Mouse (Mus musculus) cerebellum, postnatal 25 days (tissue): ENCODE measurements around the gene Amer2.
"Not testable (repeated sequence)": the region's sequence is repeated elsewhere in the genome, so short reads cannot be mapped to it uniquely, and the experiment has no call there.

Experiments
- DNase-seq, 2 experiments: peaks; one replicate each; pipeline ENCODE4 v3.0.0; 2021; ENCODE audit warnings: mixed read lengths in 2 of 2

Gene Amer2

GRCm38 (mm10) chr14:60372821-60373309, at the start of gene Amer2:
TSS of gene Amer2 (plus strand) at chr14:60373259.
- peak; percentile 84 to 85 for DNase-seq

- DNase-seq = not testable (repeated sequence)
These were observed 33.1 kb upstream of the Amer2 start for GRCm38 (mm10) chr14:60340001-60340400.

GRCm38 (mm10) chr14:60340570-60340969, 32.5 kb upstream of the Amer2 start:
- no peak for DNase-seq

- no peak for DNase-seq
These were observed 27.7 kb upstream of the Amer2 start for GRCm38 (mm10) chr14:60345326-60345876.

- no peak for DNase-seq
These were observed 14.7 kb upstream of the Amer2 start for GRCm38 (mm10) chr14:60358347-60358746.

GRCm38 (mm10) chr14:60361380-60362212, 11.5 kb upstream of the Amer2 start:
- no peak for DNase-seq

GRCm38 (mm10) chr14:60366729-60367128, 6.3 kb upstream of the Amer2 start:
- no peak for DNase-seq

GRCm38 (mm10) chr14:60368769-60369666, 4.0 kb upstream of the Amer2 start:
- peak; percentile 42 to 48 for DNase-seq

GRCm38 (mm10) chr14:60369667-60370315, 3.3 kb upstream of the Amer2 start:
- DNase-seq = peak; percentile 30 to 32

GRCm38 (mm10) chr14:60377107-60377506, 4.0 kb downstream of the Amer2 start:
- peak in 1 of 2 experiments; percentile 34 for DNase-seq

GRCm38 (mm10) chr14:60377546-60377945, 4.5 kb downstream of the Amer2 start:
- DNase-seq = peak; percentile 84 to 88

- peak; percentile 94 to 95 for DNase-seq
These were observed 5.1 kb downstream of the Amer2 start for GRCm38 (mm10) chr14:60378057-60378565.

- DNase-seq = peak; percentile 79 to 80
These were observed 5.7 kb downstream of the Amer2 start for GRCm38 (mm10) chr14:60378566-60379322.

GRCm38 (mm10) chr14:60379323-60379957, 6.4 kb downstream of the Amer2 start:
- DNase-seq = peak; percentile 71 to 76

- peak in 1 of 2 experiments; percentile 50 for DNase-seq
These were observed 6.9 kb downstream of the Amer2 start for GRCm38 (mm10) chr14:60379958-60380330.

- DNase-seq = peak in 1 of 2 experiments; percentile 50
These were observed 8.6 kb downstream of the Amer2 start for GRCm38 (mm10) chr14:60381671-60382070.

- peak; percentile 67 to 68 for DNase-seq
These were observed 10.8 kb downstream of the Amer2 start for GRCm38 (mm10) chr14:60383816-60384215.

- DNase-seq = no peak
These were observed 11.2 kb downstream of the Amer2 start for GRCm38 (mm10) chr14:60384269-60384668.

- DNase-seq = no peak
These were observed 12.1 kb downstream of the Amer2 start for GRCm38 (mm10) chr14:60385079-60385643.
